10 mouse cellular contexts compared by ENCODE assay signal in the genomic region with DNA sequence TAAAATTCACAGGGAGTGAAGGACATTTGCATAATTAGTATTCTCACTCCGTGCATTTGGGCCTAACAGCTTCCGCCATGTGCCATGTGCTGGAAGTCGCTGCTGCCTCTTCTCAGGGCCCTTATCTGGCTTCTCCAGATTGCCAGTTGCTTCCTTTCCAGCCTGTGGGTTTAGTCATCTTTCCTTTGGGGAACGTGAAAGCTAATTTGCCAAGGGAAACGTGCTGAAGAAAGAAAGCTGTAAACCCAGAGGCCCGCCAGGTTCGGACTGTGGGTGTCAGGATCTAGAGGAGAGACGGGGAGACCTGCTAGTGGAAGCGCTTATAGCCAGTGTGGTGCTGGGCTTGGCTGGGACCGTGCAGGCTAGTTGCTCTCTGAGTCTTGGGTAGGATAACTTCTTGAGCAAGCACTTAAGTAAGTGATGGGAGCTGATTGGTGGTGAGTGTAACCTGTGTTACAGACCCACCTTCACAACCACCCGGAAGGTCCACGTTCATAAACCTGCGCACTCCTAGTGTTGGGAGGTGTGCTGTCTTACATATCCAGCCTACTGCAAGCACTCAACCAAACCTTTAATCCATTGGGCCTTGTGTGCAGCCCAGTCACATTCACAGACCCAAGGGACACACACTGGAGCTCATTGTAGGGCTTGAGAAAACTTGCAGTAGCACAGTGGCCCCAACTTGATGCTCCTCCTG. TPM values are rescaled to one million over a fixed set of nuclear protein-coding genes. Genes with fewer than 3 reads are reported as not detected.
A peak's percentile ranks its signal among the peaks of the same experiment; 100 is the strongest.
DNase-seq lines count a peak whose midpoint lies in the region; ATAC-seq and TF ChIP-seq lines count a peak whose summit lies in the region.
"Had no signal": no experiment of that assay in that cellular context is flagged by ENCODE, and none has a peak within 500 bp of the region (broad histone marks: within the 10 kb centered on the region; RNA-seq: fewer than 3 reads in every experiment).

No protein-coding gene starts in this region.

- H3K36me3 ChIP-seq in heart, postnatal 0 days (replicated peaks; ENCODE audit: control insufficient read depth, insufficient read depth, low read length): peaks cover 6% of the 10 kb centered on the region
- H3K36me3 ChIP-seq in midbrain, embryonic 12.5 days: peaks cover 26% of the 10 kb centered on the region

- no peak for DNase-seq in layer of hippocampus, adult 2 months (ENCODE audit: low spot score in 2 of 2)
- DNase-seq in layer of hippocampus, postnatal 10 days (ENCODE audit: low spot score in 2 of 2): no peak
- peak; percentile 60 for DNase-seq in c-Kit-positive CD71-negative TER-119-negative erythroid progenitor cells, embryonic 14.5 days (ENCODE audit: low read depth)
- DNase-seq in heart, postnatal 0 days (ENCODE audit: low spot score): peak; percentile 45
- DNase-seq in layer of hippocampus, postnatal 25 days (ENCODE audit: extremely low spot score in 1 of 2, low spot score in 1 of 2): no peak
- no peak for DNase-seq in frontal cortex, postnatal 10 days (ENCODE audit: low spot score in 2 of 2)
- DNase-seq in B cell, adult 2 months: no peak

- no peak overlapping the region for H3K4me2 ChIP-seq in heart, postnatal 0 days (ENCODE audit: low read depth, low read length)
- no peak overlapping the region for H3K4me2 ChIP-seq in midbrain, embryonic 12.5 days (replicated peaks)

- H3K4me1 ChIP-seq in heart, postnatal 0 days (ENCODE audit: control insufficient read depth, insufficient read depth): no peaks in the 10 kb centered on the region
- H3K4me1 ChIP-seq in midbrain, embryonic 12.5 days: peaks cover 7% of the 10 kb centered on the region

- no peak overlapping the region for H3K4me3 ChIP-seq in layer of hippocampus, adult 2 months
- no peak overlapping the region for H3K4me3 ChIP-seq in heart, postnatal 0 days (ENCODE audit: low read depth, low read length)
- H3K4me3 ChIP-seq in midbrain, embryonic 12.5 days: no peak overlapping the region

- TF ChIP-seq EP300 in heart, postnatal 0 days (IDR thresholded peaks at IDR 0.05; ENCODE audit: low read depth): peak; percentile 60; the same call in 1 of the 2 replicates

- H3K9me3 ChIP-seq in heart, postnatal 0 days (replicated peaks; ENCODE audit: control insufficient read depth, low read length): no peaks in the 10 kb centered on the region
- H3K9me3 ChIP-seq in midbrain, embryonic 12.5 days: no peaks in the 10 kb centered on the region

- H3K27me3 ChIP-seq in heart, postnatal 0 days (ENCODE audit: control insufficient read depth, insufficient read depth, low read length): no peaks in the 10 kb centered on the region
- H3K27me3 ChIP-seq in midbrain, embryonic 12.5 days: no peaks in the 10 kb centered on the region

- 62% methylated on average over 13 of the region's 13 CpGs for WGBS in heart, postnatal 0 days
- 79% methylated on average over 13 of the region's 13 CpGs for WGBS in midbrain, embryonic 12.5 days

- ATAC-seq in heart, postnatal 0 days (ENCODE audit: insufficient read depth, low read depth): peak; percentile 11; the same call in 1 of the 2 replicates
- ATAC-seq in midbrain, embryonic 12.5 days (ENCODE audit: low FRiP score, low read depth): peak; percentile 20; the same call in 1 of the 2 replicates

- H3K9ac ChIP-seq in heart, postnatal 0 days (replicated peaks; ENCODE audit: low read depth, low read length): no peak overlapping the region
- no peak overlapping the region for H3K9ac ChIP-seq in midbrain, embryonic 12.5 days (replicated peaks)

- peak overlapping the region; percentile 65 for H3K27ac ChIP-seq in layer of hippocampus, adult 2 months
- no peak overlapping the region for H3K27ac ChIP-seq in heart, postnatal 0 days (ENCODE audit: low read depth)
- H3K27ac ChIP-seq in midbrain, embryonic 12.5 days (replicated peaks): peak overlapping the region; percentile 8; the same call in 1 of the 2 replicates
- H3K27ac ChIP-seq: macrophage had no signal

- TF ChIP-seq CTCF in layer of hippocampus, adult 2 months (conservative IDR thresholded peaks at IDR 0.05): no peak
- TF ChIP-seq CTCF in heart, postnatal 0 days (IDR thresholded peaks at IDR 0.05; ENCODE audit: low read depth): no peak

RNA-seq across cellular contexts. Expression of gene BC051665, which starts 42.6 kb away (rescaled TPM):
- not detected for total RNA-seq in layer of hippocampus, adult 2 months (2021)
- not detected for total RNA-seq in layer of hippocampus, postnatal 10 days (2021)
- not detected in 2 replicates for total RNA-seq in heart, postnatal 0 days (2014; rRNA removed; ENCODE audit: low replicate concordance)
- not detected in 2 replicates for polyA plus RNA-seq in heart, postnatal 0 days (2015; fragmentation: Nextera tagmentation; extraction: Ambion mirVana)
- polyA plus RNA-seq in midbrain, embryonic 12.5 days (2016; fragmentation: Nextera tagmentation; extraction: Ambion mirVana): not detected in 2 replicates
- not detected for total RNA-seq in layer of hippocampus, postnatal 25 days (2021)
- total RNA-seq: ES-E14 had no signal
- polyA plus RNA-seq: macrophage had no signal

RNA-seq across cellular contexts. Expression of gene Ctsll3, which starts 59.1 kb away (rescaled TPM):
- not detected for total RNA-seq in layer of hippocampus, adult 2 months (2021)
- total RNA-seq in layer of hippocampus, postnatal 10 days (2021): not detected
- total RNA-seq in heart, postnatal 0 days (2014; rRNA removed; ENCODE audit: low replicate concordance): not detected in 2 replicates
- not detected in 2 replicates for polyA plus RNA-seq in heart, postnatal 0 days (2015; fragmentation: Nextera tagmentation; extraction: Ambion mirVana)
- not detected in 2 replicates for polyA plus RNA-seq in midbrain, embryonic 12.5 days (2016; fragmentation: Nextera tagmentation; extraction: Ambion mirVana)
- not detected for total RNA-seq in layer of hippocampus, postnatal 25 days (2021)
- total RNA-seq: ES-E14 had no signal
- polyA plus RNA-seq: macrophage had no signal

Comparison
In these comparisons a context has a peak if more than half of its experiments do, and no peak if none do; other contexts are left out.
1. DNase-seq: peak in c-Kit-positive CD71-negative TER-119-negative erythroid progenitor cells, embryonic 14.5 days (single experiment) and heart, postnatal 0 days (single experiment); none in layer of hippocampus, adult 2 months (0 of 2), layer of hippocampus, postnatal 10 days (0 of 2), layer of hippocampus, postnatal 25 days (0 of 2), frontal cortex, postnatal 10 days (0 of 2) and B cell, adult 2 months (0 of 2).